Mouse (Mus musculus) c-Kit-positive CD71-negative TER-119-negative erythroid progenitor cells, embryonic 14.5 days (primary cell): ENCODE data around the gene Med17.

Source experiments
- DNase-seq: peaks from one replicate; pipeline ENCODE4 v3.0.0-alpha.2; 2013; ENCODE audit warnings: low read depth

The Med17 gene

DNA sequence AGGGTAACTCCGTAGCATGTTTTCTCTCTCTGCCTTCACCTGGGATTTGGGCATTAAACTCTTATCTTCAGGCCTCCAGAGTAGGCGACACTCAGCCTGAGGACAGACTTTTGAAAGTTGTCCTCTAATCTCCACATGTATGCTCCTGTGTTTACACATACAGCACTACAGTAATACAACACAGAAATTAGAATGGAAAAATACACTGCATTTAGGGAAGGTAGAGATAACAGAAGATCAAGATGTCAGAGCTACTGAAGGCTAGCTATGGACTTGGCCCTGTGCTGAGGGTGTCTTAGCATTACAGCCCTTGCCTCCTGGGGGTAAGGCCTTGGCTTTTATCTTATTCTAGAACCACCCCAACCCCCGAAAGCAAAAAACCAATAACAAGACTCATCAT is 8.7 kb upstream of the Med17 start:
- no peak for DNase-seq

DNA sequence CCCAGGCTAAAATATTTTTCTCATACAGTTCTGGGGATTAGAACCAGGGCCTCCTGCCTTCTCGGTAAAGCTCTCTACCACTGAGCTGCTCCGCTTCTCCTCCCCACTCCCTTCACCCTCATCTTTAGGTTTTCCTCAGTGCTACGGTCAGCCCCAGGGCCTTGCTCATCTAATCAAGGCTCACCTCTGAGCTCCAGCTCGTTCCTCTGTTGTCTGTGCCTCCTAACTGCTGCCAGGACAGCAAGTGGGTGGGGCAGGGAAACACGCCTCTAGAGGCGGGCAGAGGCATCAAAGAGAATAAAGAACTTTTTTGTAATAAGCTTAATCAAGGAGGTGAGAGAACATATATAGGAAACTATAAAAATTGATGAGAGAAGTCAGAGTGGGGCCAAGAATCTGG is 8.1 kb upstream of the Med17 start:
- DNase-seq, result no peak

DNA sequence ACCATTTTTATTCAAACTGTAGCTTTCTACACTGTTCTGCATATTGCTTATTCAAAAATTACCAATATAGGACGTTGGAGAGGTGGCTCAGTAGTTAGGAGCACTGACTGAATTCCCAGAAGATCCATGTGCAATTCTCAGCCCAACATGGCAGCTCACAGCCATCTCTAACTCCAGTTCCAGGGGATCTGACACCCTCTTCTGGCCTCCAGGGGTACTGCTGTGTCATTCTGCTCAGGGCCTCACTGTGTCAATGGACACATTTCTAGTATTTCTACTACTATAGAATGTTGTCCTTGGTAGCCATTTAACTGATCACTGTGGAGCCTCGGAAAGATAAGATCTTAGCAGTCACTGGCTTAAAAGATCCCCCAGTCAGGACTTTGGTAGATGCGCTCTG is 5.7 kb upstream of the Med17 start:
- no peak for DNase-seq

DNA sequence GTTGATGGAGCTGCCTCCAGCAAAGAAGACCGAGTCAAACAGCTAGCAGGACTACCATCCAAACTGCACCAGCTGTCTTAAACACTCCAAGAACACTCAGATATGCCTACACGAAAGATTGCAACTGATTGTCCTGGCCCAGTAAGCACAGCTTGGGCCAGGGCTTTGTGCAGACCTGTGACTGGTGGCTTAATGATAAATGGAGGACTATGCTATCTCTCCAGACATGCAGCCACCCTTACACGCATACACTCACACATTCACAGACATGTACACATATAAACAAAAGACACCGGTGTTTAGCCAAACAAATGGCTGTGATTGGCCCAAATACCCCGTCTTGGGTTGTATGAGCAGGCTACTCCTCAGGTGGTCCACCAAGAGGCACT is 754 bp upstream of the Med17 start:
- DNase-seq, result no peak

DNA sequence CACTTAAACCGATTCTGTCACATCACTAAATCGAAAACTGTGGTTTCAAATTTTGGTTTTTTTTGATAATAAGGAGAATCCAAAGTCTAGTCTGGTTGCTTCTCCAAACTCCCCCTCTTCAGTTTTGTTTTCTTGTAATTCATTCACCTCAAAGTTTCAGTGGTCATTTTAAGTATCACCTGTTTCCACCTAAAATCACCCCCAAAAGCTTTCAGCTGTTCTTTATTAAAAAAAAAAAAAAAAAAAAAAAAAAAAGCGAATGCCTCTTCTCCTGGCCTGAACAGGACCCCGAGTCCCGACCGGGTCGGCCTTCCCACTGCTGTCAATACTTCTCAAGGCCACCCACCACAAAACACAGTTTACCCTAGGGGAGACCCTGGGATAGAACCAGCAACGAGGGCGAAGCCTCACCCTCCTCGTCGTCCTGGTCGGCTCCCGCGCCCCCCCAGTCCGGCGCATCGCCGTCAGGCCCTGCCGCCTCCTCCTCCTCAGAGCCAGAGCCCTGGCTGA is 537 bp downstream of the Med17 start:
- DNase-seq, result no peak

- no peak for DNase-seq
These were observed 1.4 kb downstream of the Med17 start for GRCm38 (mm10) chr9:15278343-15278742.

DNA sequence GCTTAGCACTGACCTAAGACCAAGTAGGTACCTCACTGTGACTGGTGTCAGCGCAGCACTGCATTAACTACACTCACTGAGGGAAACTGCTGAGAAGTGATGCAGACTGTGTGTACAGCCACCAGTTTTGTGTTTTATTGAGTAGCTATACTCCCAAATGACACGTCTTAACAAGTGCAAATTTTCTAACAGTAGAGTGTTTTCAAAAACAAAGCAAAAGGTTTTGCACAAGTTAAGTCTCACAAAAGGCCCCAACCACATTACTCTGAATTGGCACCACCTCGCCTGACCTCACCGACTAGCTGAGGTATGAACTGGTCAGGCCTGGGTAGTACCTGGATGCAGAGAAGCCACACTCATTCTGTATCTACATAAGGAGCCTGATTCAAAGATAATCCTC is 2.9 kb downstream of the Med17 start:
- DNase-seq, result no peak

- DNase-seq, result no peak
These were observed 5.8 kb downstream of the Med17 start for GRCm38 (mm10) chr9:15273981-15274380.

- DNase-seq, result no peak
These were observed 16.2 kb downstream of the Med17 start for GRCm38 (mm10) chr9:15263487-15263886.

DNA sequence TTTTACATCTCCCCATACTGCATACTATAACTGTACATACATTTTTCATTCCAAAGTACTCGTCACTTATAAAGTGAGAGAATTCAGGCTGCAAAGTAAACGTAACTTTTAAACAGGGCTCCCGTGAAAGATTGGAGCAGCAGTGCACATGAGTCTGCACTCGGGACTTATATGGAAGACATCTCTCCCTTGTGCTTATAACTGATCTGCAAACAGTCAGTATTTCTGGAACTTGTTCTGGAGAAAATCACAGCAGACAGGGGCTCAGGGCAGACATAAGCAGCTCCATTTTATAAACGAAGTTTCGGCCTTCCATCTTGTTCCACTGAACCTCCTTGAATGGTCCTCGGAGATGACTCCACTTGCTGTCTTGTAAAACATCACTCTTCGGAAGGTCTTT is 17.8 kb downstream of the Med17 start:
- no peak for DNase-seq

- DNase-seq, result no peak
These were observed 23.5 kb downstream of the Med17 start for GRCm38 (mm10) chr9:15256214-15256613.

DNA sequence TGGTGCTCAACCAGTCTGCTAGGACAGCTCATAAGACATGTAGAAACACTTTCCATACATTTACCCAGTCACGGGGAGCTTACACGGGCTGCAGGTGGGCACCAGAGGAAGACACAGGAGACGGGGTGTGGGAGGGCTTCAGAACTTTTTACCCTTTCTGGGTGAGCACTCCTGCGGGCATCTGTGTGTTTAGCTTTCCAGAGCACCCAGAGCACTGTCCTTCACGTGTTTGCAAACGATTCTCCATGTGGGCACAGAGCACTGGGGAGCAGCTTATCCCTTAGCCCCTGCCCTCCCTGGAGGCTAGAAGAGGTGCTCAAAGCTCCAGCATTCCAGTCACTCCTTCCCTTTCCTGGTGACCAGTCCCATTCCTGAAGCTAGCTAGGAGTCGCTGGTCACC is 25.2 kb downstream of the Med17 start:
- DNase-seq, result no peak

GRCm38 (mm10) chr9:15252196-15252595 is 27.5 kb downstream of the Med17 start:
- no peak for DNase-seq

DNA sequence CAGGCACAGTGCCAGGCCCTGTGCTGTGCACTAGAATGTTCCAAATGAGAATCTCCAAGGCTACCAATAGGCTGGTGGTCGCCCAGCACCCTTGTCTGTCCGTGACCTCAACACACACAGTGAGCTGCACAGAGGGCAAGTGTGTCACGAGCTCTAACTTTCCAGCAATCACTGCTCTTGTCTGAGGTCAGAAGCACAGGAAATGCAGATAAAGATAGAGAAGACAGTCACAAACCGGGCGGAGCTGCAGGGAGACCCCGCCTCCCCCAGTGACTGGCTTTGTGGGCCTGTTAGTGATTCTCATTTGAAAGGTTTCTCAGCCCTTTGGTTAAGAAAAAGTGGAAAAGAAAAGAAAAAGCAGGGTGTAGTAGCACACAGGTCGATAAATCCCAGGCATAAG is 29.4 kb downstream of the Med17 start:
- no peak for DNase-seq

- no peak for DNase-seq
These were observed 34.2 kb downstream of the Med17 start for GRCm38 (mm10) chr9:15245319-15246075.

DNA sequence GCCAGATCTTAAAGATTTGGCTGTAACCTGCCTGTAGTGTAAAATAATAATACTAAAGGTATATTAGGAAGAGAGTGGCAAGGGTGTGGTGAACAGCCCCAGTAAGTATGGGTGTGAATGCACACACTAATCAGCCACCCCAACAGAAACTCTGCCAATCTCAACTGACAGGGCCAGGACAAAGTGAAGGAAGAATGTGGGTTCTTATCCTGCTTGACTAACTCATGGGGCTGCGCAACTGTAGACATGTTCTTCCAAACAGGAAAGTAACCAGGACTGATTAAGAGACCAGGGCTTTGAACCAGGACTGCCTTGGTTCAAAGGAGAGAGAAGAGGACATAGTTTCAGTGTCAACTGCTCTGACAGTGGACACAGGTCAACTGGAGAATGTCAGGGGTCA is 37.6 kb downstream of the Med17 start:
- DNase-seq, result no peak

DNA sequence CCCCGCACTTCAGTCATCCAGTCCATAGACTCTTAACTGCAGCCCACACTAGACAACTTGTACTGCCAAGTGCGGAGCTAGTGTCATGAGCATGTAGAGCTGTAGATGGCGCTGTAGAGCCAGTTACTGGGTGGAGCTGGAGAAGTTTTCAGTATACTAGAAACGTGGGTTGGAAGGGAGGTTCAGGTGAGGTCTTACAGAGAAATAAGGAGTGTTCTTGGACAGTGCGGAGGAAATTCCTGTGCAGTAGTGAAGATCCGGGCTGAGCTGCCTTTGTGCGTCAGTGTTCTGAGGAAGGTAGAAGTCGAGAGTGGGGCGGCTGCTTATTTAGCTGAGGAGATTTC is 38.2 kb downstream of the Med17 start:
- DNase-seq, result peak; percentile 74

DNA sequence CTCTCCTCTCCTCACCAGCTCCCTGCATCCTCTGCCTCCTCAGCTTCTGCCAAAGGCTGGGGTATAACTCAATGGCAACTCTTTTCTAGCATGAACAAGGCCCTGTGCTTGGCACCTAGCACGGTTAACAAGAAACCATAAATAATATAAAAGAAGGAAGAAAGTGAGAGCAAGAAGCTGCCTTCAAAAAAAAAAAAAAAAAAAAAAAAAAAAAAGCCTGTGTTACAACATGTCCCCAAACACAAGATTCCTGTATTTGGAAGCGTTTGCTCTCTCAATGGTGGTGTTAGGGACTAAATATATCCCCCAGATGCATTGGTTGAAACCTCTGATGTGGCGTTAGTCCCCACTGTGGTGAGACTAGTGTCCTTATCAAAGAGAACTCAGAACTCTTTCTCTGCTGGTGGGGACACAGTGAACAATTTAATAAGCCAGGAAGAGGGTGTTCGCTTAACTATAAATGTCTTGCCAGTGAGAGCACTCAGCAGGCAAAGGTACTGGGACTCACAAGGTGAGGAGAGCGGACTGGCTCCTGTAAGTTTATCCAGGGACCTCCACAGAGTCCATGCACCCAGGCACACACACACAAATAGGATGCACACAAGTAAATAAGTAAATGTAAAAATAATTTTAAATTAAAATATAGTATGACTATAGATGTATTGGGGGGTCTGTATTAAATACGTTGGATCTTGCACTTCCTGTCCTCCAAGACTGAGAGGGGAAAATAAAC is 38.7 kb downstream of the Med17 start:
- DNase-seq, result no peak

DNA sequence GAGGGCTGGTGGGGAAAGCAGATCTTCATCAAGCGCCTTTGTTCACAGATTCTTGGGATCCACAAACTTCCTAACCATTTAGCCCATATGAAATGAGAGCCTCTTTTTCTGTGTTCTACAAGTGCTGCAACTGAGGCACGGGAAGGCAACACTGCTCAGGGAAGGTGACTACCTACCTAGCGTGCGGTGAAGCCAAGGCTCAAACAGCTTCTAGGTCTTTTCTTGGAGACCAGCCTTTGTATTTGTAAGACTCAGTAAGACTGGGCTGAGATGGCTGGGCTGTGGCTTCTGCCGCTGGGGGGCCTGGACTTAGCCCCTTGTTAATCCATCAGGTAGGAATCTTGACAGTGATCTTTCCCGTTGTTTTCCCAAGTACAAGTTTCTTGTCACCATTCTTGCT is 39.7 kb downstream of the Med17 start:
- no peak for DNase-seq

DNA sequence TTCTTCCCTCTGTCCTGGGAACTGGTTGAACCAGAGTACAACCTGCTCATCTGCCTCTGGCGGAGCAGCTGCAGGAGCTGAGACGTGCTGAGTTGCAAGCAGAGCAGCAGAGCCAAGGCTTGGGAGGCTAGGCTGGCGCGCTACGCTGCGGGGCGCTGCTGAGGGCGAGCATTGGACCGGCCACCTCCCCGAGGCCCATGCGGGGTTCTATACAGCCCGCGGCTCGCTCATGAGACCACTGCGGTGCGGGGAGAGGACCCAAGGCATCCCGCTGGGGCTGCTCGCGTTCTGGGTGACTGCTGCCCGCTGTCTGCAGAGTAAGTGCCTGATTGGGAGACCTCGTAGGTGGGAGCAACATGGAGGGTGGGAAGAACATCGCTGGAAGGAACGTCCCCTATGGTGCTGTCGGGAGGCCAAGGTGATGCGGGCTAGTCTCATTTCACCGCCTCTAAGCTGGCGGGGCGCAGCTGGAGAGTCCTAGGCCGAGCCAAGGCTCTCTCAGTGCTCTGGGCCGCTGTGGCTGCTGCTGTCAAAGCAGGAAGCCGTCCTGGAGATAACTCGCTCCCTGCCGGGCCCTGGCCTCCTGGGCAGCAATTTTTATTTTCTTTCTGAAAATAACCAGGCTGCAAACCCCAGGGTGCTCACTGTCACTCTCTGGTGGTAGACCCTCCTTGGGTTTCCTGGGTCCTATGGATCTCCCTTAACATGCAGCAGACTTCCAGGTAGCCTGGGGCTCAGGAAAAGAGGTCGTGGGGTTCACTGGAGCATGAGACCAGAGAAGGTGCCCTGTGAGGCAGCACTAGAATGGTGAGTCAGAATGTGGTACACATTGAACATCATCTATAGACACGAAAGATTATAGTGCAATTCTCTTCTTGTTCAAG is 40.4 kb downstream of the Med17 start, which contains the start of gene Vstm5:
Gene Vstm5, plus strand, starts transcription at position 4 of the 884 bp plus-strand sequence.
- DNase-seq, result no peak

DNA sequence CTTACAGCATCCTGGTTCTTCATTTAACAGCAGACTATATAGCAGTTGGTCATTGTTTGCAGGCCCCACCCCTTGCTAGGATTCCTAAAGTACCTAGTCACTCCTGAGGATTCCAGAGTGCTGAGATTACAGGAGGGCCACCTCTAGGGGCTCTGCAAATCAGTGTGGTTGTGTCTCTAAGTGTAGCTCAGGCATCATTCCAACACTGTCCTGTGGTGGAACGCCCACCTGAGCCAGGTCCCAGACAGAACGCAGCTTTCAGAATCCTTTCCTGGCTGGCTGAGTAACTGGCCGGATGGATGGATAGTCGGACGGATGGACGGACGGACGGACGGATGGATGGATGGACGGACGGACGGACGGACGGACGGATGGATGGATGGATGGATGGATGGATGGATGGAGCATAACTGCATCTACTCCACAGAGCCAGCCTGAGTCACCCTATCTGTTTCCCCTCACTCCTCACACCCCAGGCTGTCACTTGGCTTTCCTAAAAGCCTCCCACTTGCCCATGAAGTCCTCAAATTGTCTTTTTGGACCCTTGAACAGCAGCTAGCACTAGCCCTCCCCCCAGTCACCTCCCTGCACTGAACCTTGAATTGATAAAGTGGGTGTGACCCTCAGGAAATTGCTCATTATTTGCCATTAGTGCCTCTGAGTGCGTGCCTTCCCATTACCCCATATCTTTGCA is 41.3 kb downstream of the Med17 start:
- no peak for DNase-seq
